Mouse (Mus musculus): ENCODE measurements around the gene Pkp4. TPM values are rescaled to one million over a fixed set of nuclear protein-coding genes. Genes with fewer than 3 reads are reported as not detected.
"Not testable (repeated sequence)": the region's sequence is repeated elsewhere in the genome, so short reads cannot be mapped to it uniquely, and the experiment has no call there.

The Pkp4 gene
- total RNA-seq, 2 experiments from 2014 or later = 274 to 299 TPM

DNA sequence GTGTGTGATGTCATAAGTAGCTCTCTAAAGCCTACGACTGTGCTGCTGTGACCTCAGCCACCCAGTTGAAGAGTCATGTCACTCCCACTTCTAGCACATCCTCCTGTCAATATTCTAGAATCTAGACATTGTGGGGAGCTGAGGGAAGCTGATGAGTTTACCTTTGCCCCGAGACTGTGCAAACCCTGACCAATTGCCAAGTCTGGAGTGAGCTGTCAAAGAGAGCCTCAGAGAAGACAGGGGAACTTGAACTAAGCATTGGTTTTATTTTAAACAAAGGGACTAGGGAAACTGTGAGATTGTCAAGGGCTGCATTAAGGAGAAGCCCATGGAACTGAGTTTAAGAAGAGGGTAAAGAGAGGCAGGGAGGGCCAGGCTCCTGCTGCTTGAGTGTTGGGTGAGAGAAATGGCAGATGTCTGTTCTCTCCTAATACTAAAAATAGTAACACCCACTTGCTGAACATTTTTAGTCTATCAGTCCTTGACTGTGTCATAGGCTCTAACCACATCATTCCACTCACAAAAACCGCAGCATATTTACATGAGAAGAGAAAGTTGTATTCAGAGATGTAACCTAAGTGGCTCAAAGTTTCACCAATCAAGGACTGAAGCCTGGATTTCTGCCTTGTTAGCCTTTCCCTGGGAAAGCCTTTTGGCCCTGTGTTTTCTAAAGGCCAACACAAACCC is 203.6 kb downstream of the Pkp4 start:
- DNase-seq (ENCODE audit: extremely low spot score in 1 of 2, low spot score in 1 of 2) = no peak

DNA sequence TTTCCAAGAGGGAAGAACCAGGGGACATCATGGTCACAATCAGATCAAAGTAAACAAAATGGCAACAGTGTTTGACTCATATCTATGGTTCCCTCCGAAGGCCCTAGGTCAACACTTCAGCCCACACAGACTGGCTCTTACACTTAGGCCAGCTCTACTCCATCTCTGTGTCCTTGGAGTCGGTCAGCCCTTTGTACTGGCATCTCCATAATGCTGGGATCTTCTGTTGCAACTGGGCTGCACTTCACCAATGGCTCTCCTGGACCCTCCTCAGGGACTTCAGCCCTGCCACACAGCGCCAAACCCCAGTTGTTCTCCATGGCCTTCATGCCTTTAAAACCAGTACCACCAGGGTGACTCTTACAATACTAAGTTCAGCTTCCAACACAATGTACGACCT is 206.5 kb downstream of the Pkp4 start:
- no peak for DNase-seq (ENCODE audit: extremely low spot score in 1 of 2, low spot score in 1 of 2)

DNA sequence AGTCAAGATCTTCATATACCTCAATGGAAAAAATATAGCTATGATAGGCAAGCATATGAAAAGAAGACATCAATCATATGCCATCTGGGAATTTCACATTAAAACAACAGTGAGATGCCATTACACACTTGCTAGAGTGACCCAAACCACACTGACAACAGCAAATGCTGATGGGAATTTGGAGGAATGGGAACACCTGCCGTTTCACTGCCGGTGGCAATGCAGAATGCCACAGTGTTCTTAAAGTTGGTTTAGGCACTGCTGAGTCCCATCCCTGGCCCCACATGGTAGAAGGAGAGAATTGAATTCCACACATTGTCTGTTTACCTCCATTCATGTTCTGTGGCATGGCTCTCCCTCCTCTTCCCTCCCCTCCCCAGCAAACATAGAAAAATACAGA is 212.5 kb downstream of the Pkp4 start:
- no peak for DNase-seq (ENCODE audit: extremely low spot score in 1 of 2, low spot score in 1 of 2)

GRCm38 (mm10) chr2:59378096-59378495 is 217.4 kb downstream of the Pkp4 start:
- DNase-seq (ENCODE audit: extremely low spot score in 1 of 2, low spot score in 1 of 2) = no peak

DNA sequence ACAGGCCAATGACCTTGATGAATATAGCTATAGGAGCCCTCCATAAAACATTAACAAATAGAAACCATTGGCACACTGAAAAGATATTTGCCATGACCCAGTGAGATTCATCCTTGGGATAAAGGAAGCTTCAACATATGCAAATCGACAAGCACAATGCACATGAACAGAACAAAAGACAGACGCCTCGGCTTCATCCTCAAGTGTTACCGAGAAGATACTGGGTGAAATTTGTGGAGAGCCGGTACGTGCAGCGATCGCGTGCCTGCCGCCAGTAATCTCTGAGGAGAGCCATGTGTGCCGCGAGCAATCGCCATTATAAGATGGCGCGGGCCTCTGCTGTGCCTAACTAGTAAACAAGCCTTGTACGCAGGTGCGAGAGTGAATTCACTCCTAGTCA is 218.2 kb downstream of the Pkp4 start:
- not testable (repeated sequence) for DNase-seq (ENCODE audit: extremely low spot score in 1 of 2, low spot score in 1 of 2)

GRCm38 (mm10) chr2:59383231-59383630 is 222.6 kb downstream of the Pkp4 start:
- no peak for DNase-seq (ENCODE audit: extremely low spot score in 1 of 2, low spot score in 1 of 2)

DNA sequence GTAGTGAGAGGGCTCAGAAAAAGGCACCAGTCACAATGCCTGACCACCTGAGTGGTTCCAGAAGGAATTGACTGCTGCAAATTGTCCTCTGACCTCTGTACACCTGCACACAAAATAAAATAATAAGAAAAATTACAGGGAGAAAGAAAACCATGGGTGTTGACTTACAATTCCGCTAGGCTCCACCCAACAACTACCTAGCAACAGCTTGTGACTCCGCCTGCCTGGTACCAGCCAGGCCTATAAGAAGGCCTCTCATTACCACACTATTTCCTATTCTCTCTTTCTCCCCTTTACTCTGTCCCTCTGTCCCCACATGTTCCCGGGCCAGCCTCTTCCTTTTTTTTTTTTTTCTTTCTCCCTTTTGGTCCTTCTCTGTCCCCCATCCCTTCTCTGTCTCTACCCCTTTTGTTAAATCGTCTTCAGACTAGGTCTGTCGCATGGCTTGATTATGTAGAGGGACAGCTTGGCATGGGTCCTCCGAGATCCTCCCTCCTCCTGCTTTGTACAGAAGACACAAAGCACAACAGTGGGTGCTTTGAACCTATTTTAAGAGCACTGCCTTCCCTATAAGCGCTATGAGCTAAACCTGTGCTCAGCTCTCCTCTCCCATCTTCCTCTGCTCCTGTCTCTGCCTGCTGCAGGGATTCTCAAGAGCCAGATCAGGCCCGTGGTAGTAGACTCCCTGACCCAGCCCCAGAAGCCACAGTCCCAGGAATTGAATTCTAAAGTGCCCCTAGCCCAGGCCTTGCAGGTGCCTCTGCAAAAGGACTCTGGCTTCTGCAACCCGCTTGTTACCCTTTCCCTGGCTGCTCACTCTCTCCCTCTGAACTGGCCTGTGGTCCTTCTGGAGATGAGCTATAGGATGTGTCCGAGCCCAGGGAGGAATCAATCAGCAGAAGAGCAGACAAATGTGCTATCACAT is 223.5 kb downstream of the Pkp4 start:
- no peak for DNase-seq (ENCODE audit: extremely low spot score in 1 of 2, low spot score in 1 of 2)

DNA sequence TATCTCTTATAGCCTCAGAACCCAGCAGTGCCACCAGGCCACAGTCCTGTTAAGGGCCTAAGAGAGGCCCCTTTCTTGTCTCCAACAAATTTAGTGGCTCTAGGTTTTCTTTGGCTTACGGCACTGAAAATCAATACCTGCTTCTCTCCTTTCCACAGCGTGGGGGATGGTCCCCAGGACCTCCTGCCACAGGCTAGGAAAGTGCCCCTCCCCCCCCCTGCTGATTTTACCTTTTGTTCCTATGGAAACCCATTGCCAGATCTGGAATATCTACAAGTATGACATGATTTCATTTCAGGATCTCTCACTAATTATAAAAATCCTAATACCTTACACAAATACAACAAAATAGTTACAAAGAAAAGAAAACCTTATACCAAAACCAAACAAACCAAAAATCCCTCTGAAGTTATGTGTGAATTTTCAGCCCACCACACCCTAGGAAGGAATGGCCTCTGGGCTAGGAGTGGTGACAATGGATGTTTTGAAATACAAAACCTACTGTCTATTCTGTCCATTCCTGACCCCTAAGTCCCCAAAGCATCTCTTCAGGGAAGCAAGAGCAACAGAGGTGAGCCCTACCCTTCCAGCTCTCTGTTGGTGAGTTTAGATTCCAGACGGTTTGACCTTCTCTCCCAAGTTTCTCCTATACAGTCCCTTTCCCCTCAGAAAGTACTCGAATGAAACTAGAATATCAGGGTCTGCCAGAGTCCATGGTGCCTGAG is 224.7 kb downstream of the Pkp4 start:
- DNase-seq (ENCODE audit: extremely low spot score in 1 of 2, low spot score in 1 of 2) = no peak

DNA sequence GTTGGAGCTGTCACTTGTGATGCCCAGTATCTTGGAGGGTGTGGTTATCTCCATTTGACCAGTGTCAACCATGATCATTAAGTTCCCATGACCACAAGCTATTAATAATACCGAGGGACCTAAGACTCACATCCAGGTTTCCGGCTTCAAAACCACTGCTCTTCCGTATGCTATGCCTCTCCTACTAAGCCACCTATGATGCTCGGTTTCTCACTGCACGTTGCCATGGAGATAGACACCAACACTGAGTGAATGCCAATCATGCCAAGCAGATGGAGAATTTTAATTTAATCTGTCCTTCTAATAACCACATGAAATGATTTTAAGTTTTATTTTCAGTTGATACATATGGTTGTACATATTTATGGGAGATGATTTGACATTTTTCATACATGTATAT is 229.3 kb downstream of the Pkp4 start:
- no peak for DNase-seq (ENCODE audit: extremely low spot score in 1 of 2, low spot score in 1 of 2)

GRCm38 (mm10) chr2:59393177-59393576 is 232.5 kb downstream of the Pkp4 start:
- DNase-seq (ENCODE audit: extremely low spot score in 1 of 2, low spot score in 1 of 2) = no peak

- no peak for DNase-seq (ENCODE audit: extremely low spot score in 1 of 2, low spot score in 1 of 2)
These were observed 234.0 kb downstream of the Pkp4 start for GRCm38 (mm10) chr2:59394651-59395050.

- DNase-seq (ENCODE audit: extremely low spot score in 1 of 2, low spot score in 1 of 2) = not testable (repeated sequence)
These were observed 234.6 kb downstream of the Pkp4 start for GRCm38 (mm10) chr2:59395160-59395650.

DNA sequence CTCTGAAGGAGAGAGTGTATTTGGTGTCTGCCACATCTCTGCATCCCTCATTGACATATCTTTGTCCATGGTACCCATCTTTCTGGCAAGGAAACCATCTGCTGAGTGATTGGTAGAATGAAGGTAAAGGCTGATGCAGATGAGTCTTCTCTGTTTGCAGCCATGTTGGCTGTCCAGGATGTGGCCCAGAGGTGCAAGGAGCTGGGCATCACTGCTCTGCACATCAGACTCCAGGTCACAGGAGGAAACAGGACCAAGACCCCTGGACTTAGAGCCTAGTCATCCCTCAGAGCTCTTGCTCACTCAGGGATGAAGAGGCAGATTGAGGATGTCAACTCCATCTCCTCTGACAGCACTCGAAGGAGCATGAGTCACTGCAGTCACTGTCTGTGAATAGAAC is 235.9 kb downstream of the Pkp4 start:
- no peak for DNase-seq (ENCODE audit: extremely low spot score in 1 of 2, low spot score in 1 of 2)

GRCm38 (mm10) chr2:59397531-59397930 is 236.9 kb downstream of the Pkp4 start:
- DNase-seq (ENCODE audit: extremely low spot score in 1 of 2, low spot score in 1 of 2) = no peak

- no peak for DNase-seq (ENCODE audit: extremely low spot score in 1 of 2, low spot score in 1 of 2)
These were observed 240.3 kb downstream of the Pkp4 start for GRCm38 (mm10) chr2:59400901-59401378.

- DNase-seq (ENCODE audit: extremely low spot score in 1 of 2, low spot score in 1 of 2) = no peak
These were observed 241.3 kb downstream of the Pkp4 start for GRCm38 (mm10) chr2:59401841-59402461.

DNA sequence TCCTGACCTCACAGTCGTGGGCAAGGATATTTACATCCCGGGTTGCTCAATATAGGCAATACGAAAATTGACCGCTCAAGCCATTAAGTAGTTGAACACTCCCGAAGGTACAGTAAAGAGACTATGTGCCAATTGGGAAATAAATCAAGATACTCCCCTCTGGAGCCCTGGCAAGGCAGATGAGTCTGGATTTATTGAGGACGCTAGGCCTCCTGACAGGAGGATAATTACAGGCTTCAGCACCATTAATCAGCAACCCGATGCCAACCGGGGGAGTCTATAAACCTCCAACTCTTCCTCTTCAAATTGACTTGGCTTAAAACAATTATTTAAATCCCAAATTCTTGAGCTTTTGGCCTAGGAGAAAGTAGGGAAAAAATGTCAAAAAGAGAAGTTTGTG is 243.4 kb downstream of the Pkp4 start:
- DNase-seq (ENCODE audit: extremely low spot score in 1 of 2, low spot score in 1 of 2) = no peak

All from layer of hippocampus, postnatal 25 days (tissue).